Mouse (Mus musculus): ENCODE results near the gene Vps72. TPM values are rescaled to one million over a fixed set of nuclear protein-coding genes. Genes with fewer than 3 reads are reported as not detected.
"Not testable (repeated sequence)": the region's sequence is repeated elsewhere in the genome, so short reads cannot be mapped to it uniquely, and the experiment has no call there.

The Vps72 gene
- polyA plus RNA-seq, 1 experiment from 2014 or later: 92.5 TPM

DNA sequence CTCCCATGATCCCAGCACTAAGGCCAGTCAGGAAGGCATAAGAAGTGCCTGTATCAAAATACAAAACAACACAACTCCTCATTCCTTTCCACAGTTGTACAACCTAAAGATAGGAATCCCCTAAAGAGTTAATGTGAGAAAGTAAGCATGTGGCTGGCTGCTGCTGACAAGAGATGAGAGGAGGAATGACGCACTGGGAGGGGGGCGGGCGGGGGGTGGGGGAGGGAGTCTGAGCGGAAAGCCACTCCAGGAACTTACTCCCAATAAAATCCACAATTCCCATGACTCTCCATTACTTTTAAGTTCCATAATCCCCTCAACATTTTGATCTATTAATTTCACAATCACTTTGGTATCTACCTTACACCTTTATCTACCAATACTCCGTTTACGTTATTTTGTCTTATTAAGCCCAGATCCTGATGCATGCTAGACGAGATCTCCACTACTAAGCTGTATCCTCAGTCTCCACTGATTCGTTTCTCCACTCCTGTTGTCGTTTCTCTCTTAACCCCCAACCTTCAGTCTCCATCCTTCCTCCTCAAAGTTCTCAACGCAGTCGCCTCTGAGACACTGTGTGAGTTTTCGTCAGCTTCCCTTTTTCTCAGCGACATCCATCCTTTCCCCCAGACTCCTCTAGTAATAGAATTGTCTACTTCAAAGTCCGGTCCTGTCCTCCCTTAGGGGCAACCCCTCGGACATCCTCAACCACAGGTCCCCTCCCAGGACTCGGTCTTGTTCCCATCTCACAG is 5.1 kb upstream of the Vps72 start:
- no peaks in the 10 kb centered on the region for H3K27me3 ChIP-seq (ENCODE audit: control insufficient read depth, insufficient read depth, low read length)
- WGBS: 1% methylated on average over 16 of the region's 16 CpGs
- no peaks in the 10 kb centered on the region for H3K36me3 ChIP-seq (ENCODE audit: control insufficient read depth, insufficient read depth)
- peak overlapping the region; percentile 88 for H3K4me3 ChIP-seq (ENCODE audit: low read length)
- peak overlapping the region; percentile 88 for H3K27ac ChIP-seq (ENCODE audit: low read length)
- H3K4me2 ChIP-seq (ENCODE audit: low read depth, low read length): peak overlapping the region; percentile 95
- no peaks in the 10 kb centered on the region for H3K9me3 ChIP-seq (replicated peaks; ENCODE audit: control insufficient read depth, low read length)
- peak; percentile 3; the same call in 1 of the 2 replicates for ATAC-seq (replicated peaks; ENCODE audit: extremely low read depth, insufficient read depth, low FRiP score)
- H3K9ac ChIP-seq (ENCODE audit: low read length): peak overlapping the region; percentile 86
- peaks cover 12% of the 10 kb centered on the region for H3K4me1 ChIP-seq (ENCODE audit: control insufficient read depth, insufficient read depth, low read length)

DNA sequence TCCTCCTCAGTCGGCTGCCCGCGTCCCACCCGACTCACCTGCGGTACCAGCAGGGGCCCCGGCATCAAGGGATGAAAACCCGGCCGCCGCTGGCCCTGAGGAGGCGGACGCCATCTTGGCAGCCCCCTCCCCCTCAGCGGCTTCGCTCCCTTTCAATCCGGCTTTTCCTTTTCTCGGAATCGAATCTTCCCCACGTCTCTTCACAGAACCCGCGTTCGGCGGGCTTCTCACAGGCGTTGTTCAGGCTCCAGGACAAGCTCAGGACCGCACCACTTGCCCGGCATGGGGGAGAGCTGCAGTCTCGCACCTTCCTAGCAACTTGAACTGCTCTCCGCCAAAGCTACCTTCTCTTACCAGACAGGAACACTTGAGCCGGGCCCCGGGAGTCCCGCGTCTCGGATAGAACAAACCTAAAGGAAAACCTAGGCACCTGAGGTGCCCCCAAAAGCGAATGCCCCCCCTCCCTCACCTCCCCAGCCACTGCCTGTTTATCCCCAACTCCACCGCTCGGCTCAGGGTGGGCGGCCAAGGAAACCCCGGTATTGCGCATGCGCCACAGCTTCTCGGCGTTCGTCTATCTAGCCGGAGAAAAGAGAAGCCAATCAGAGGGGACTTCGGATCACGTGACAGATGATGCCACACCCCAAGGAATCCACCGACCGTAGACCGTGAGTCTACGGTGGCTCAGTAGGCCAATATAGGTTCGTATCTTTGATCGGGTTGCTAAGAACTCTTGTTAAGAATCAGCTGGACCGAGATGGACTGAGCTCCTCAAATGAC is 4.3 kb upstream of the Vps72 start, which contains the start of gene Pip5k1a:
Pip5k1a (minus strand) TSS at position 593 of the 780 bp plus-strand sequence.
- H3K27ac ChIP-seq (ENCODE audit: low read length): peak within 1 kb of the TSS; percentile 88
- H3K9ac ChIP-seq (ENCODE audit: low read length): peak within 1 kb of the TSS; percentile 86
- 1% methylated on average over 51 of the region's 51 CpGs for WGBS
- H3K9me3 ChIP-seq (replicated peaks; ENCODE audit: control insufficient read depth, low read length): no peaks in the 10 kb centered on the region
- ATAC-seq (replicated peaks; ENCODE audit: extremely low read depth, insufficient read depth, low FRiP score): peak; percentile 88
- peaks cover 12% of the 10 kb centered on the region for H3K4me1 ChIP-seq (ENCODE audit: control insufficient read depth, insufficient read depth, low read length)
- H3K4me3 ChIP-seq (ENCODE audit: low read length): peak within 1 kb of the TSS; percentile 88
- no peaks in the 10 kb centered on the region for H3K36me3 ChIP-seq (ENCODE audit: control insufficient read depth, insufficient read depth)
- no peaks in the 10 kb centered on the region for H3K27me3 ChIP-seq (ENCODE audit: control insufficient read depth, insufficient read depth, low read length)
- H3K4me2 ChIP-seq (ENCODE audit: low read depth, low read length): peak within 1 kb of the TSS; percentile 95

DNA sequence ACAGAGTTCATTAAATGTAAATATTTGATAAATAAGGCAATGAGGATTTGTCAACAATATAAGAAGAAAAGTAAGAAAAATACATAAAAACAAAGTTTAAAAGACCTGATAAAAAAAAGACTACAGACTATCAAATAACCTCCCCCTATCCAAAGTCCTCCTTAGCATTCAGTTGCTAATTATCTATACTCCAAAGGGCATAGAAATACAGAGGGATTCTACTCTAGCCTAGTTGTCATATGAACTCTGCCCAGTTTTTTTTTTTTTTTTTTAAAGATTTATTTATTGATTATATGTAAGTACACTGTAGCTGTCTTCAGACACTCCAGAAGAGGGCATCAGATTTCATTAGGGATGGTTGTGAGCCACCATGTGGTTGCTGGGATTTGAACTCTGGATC is 3.5 kb upstream of the Vps72 start:
- not testable (repeated sequence) for H3K27me3 ChIP-seq (ENCODE audit: control insufficient read depth, insufficient read depth, low read length); H3K9me3 ChIP-seq (replicated peaks; ENCODE audit: control insufficient read depth, low read length); ATAC-seq (replicated peaks; ENCODE audit: extremely low read depth, insufficient read depth, low FRiP score); H3K36me3 ChIP-seq (ENCODE audit: control insufficient read depth, insufficient read depth); H3K27ac ChIP-seq (ENCODE audit: low read length)
- H3K9ac ChIP-seq (ENCODE audit: low read length): peak overlapping the region; percentile 70; the same call in 1 of the 2 replicates
- peak overlapping the region; percentile 88 for H3K4me3 ChIP-seq (ENCODE audit: low read length)
- H3K4me1 ChIP-seq (ENCODE audit: control insufficient read depth, insufficient read depth, low read length): peaks cover 13% of the 10 kb centered on the region
- H3K4me2 ChIP-seq (ENCODE audit: low read depth, low read length): peak overlapping the region; percentile 82

DNA sequence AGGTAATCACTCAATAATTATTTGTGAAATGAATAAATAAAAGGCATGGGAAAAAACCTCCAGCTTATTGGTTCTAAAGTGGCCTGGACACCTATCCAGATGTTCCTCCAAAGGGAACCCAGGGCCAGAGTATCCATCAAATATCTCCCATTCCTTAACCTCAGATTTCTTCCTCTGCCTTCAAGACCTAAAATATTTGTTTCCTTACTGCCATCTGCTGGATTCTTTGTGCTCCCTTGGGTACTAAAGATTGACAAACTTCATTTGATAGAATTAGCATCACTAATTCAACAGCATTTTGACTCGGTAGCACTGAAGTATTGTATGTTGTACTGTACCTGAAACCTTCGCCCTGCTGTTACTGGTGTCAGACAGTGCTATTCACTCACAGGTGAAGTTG is 2.9 kb upstream of the Vps72 start:
- Histone ChIP-seq H3K4me2 (ENCODE audit: low read depth, low read length) (no peak overlapping the region), H3K4me3 (ENCODE audit: low read length) (no peak overlapping the region), H3K36me3 (ENCODE audit: control insufficient read depth, insufficient read depth) (no peaks in the 10 kb centered on the region), H3K9me3 (replicated peaks; ENCODE audit: control insufficient read depth, low read length) (no peaks in the 10 kb centered on the region), H3K27me3 (ENCODE audit: control insufficient read depth, insufficient read depth, low read length) (no peaks in the 10 kb centered on the region), H3K4me1 (ENCODE audit: control insufficient read depth, insufficient read depth, low read length) (peaks cover 17% of the 10 kb centered on the region), H3K27ac (ENCODE audit: low read length) (no peak overlapping the region), H3K9ac (ENCODE audit: low read length) (no peak overlapping the region)
- 58% methylated on average over 2 of the region's 2 CpGs for WGBS
- no peak for ATAC-seq (replicated peaks; ENCODE audit: extremely low read depth, insufficient read depth, low FRiP score)

DNA sequence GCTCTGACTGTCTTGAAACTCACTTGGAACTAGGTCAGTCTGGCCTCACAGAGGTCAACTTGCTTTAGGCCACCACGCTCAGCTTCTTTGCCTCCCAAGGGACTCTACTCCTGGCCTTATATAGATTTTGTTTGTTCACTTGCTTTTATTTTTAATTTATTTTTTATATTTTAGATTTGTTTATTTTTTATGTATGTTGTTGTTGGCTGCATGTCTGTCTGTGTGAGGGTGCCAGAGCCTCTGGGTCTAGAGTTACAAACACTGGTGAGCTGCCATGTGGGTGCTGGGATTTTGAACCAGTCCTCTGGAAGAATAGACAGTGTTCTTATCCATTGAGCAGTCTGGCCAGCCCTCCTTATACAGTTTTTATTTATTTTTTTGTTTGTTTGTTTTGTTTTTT is 1.9 kb downstream of the Vps72 start:
- no peak for ATAC-seq (replicated peaks; ENCODE audit: extremely low read depth, insufficient read depth, low FRiP score)
- H3K9me3 ChIP-seq (replicated peaks; ENCODE audit: control insufficient read depth, low read length): no peaks in the 10 kb centered on the region
- 89% methylated on average over 1 of the region's 1 CpGs for WGBS
- H3K9ac ChIP-seq (ENCODE audit: low read length): peak overlapping the region; percentile 6; the same call in 1 of the 2 replicates
- no peak overlapping the region for H3K4me2 ChIP-seq (ENCODE audit: low read depth, low read length)
- H3K4me3 ChIP-seq (ENCODE audit: low read length): no peak overlapping the region
- peaks cover 8% of the 10 kb centered on the region; the same call in 1 of the 2 replicates for H3K36me3 ChIP-seq (ENCODE audit: control insufficient read depth, insufficient read depth)
- H3K27ac ChIP-seq (ENCODE audit: low read length): no peak overlapping the region
- peaks cover 8% of the 10 kb centered on the region for H3K4me1 ChIP-seq (ENCODE audit: control insufficient read depth, insufficient read depth, low read length)
- H3K27me3 ChIP-seq (ENCODE audit: control insufficient read depth, insufficient read depth, low read length): no peaks in the 10 kb centered on the region

DNA sequence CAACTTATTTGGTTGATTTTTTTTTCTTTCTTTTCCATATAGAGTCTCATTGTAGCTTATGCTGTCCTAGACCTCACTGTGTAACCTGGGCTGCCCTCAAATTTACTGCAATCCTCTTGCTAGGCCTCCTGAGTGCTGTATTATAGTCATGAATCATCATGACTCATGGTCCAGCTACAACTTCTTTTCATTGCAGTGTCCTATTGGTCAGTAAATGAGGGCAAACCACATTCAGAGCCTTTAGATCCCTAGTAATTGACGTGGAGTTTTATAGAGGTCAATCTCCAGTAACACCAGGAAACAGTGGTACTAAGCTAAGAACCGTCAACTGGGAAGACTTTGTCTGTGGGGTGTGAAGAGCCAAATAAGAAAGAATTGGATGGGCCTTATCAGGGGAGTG is 6.9 kb downstream of the Vps72 start:
- no peaks in the 10 kb centered on the region for H3K27me3 ChIP-seq (ENCODE audit: control insufficient read depth, insufficient read depth, low read length)
- no peaks in the 10 kb centered on the region; the same call in 1 of the 2 replicates for H3K4me1 ChIP-seq (ENCODE audit: control insufficient read depth, insufficient read depth, low read length)
- H3K4me3 ChIP-seq (ENCODE audit: low read length): no peak overlapping the region
- no peaks in the 10 kb centered on the region for H3K9me3 ChIP-seq (replicated peaks; ENCODE audit: control insufficient read depth, low read length)
- 87% methylated on average over 2 of the region's 2 CpGs for WGBS
- H3K27ac ChIP-seq (ENCODE audit: low read length): no peak overlapping the region
- ATAC-seq (replicated peaks; ENCODE audit: extremely low read depth, insufficient read depth, low FRiP score): no peak
- H3K36me3 ChIP-seq (ENCODE audit: control insufficient read depth, insufficient read depth): peaks cover 52% of the 10 kb centered on the region
- no peak overlapping the region for H3K4me2 ChIP-seq (ENCODE audit: low read depth, low read length)
- H3K9ac ChIP-seq (ENCODE audit: low read length): no peak overlapping the region

DNA sequence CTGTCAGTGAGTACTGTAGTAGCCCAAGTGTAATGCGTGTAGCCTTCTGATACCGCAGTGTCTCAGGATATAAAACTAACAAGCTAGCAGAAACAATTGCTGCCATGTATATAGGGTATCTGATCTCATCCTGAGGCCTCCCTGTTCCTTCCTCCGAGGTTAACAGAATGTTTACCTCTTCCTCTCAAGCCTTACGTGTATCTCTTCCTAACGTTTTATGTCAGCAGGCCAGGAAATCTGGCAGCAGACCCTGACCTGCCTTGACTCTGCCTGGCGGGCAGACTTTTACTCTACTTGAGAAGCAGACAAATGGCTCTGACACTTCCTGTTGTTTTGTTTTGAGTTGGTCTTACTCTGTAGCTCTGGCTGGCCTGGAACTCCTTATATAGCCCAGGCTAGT is 10.8 kb downstream of the Vps72 start:
- Histone ChIP-seq H3K4me1 (ENCODE audit: control insufficient read depth, insufficient read depth, low read length) (peaks cover 15% of the 10 kb centered on the region), H3K9me3 (replicated peaks; ENCODE audit: control insufficient read depth, low read length) (no peaks in the 10 kb centered on the region), H3K4me2 (ENCODE audit: low read depth, low read length) (no peak overlapping the region), H3K4me3 (ENCODE audit: low read length) (no peak overlapping the region), H3K27ac (ENCODE audit: low read length) (peak overlapping the region; percentile 81), H3K9ac (ENCODE audit: low read length) (no peak overlapping the region), H3K27me3 (ENCODE audit: control insufficient read depth, insufficient read depth, low read length) (no peaks in the 10 kb centered on the region), H3K36me3 (ENCODE audit: control insufficient read depth, insufficient read depth) (peaks cover 45% of the 10 kb centered on the region)
- WGBS: 61% methylated on average over 6 of the region's 6 CpGs
- ATAC-seq (replicated peaks; ENCODE audit: extremely low read depth, insufficient read depth, low FRiP score): peak; percentile 71

DNA sequence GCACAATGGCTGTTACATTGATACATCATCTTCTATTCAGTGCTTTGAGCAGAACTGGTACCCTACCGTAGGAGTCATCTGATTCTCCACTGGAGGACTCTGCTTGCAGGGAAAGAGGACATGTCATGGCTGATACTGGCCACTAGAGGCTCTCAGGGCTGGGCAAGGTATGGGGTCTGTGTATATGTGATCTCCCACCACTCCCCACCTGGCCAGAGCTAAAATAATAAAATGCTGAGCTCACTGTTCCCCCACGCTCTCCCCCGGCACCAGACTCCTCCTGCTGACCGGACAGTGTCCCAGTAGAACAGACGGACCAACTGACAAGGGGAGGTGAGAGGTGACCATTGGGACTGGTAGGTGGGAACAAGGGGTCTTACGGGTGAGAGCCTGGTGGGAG is 13.4 kb downstream of the Vps72 start, which contains the start of gene Tmod4:
Tmod4 (plus strand) TSS at position 231 of the 400 bp plus-strand sequence.
- Histone ChIP-seq H3K9ac (ENCODE audit: low read length) (no peak within 1 kb of the TSS), H3K4me2 (ENCODE audit: low read depth, low read length) (peak within 1 kb of the TSS; percentile 35), H3K4me3 (ENCODE audit: low read length) (no peak within 1 kb of the TSS), H3K4me1 (ENCODE audit: control insufficient read depth, insufficient read depth, low read length) (peaks cover 19% of the 10 kb centered on the region), H3K9me3 (replicated peaks; ENCODE audit: control insufficient read depth, low read length) (no peaks in the 10 kb centered on the region), H3K36me3 (ENCODE audit: control insufficient read depth, insufficient read depth) (peaks cover 31% of the 10 kb centered on the region), H3K27ac (ENCODE audit: low read length) (peak within 1 kb of the TSS; percentile 73), H3K27me3 (ENCODE audit: control insufficient read depth, insufficient read depth, low read length) (no peaks in the 10 kb centered on the region)
- 54% methylated on average over 6 of the region's 6 CpGs for WGBS
- ATAC-seq (replicated peaks; ENCODE audit: extremely low read depth, insufficient read depth, low FRiP score): no peak

DNA sequence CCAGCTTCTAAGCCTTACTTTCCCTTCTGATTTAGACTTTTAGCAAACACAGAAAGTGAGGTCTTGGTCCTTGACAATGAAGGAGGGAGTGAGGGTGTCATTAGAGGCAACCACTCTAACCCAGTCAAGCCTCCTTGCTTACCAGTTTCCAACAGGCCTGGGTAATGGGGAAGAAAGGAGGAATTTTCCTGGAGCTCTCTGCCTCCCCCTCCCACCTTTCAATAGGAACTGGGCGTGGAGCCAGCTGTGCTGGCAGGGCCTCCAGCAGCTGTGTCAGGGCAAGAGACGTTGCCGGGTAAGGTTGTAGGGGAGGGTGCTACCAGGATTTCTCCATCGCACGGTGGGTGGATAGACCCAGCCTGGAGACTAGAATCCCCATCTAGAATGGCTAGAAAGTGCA is 14.2 kb downstream of the Vps72 start:
- ATAC-seq (replicated peaks; ENCODE audit: extremely low read depth, insufficient read depth, low FRiP score): peak; percentile 52; the same call in 1 of the 2 replicates
- H3K27ac ChIP-seq (ENCODE audit: low read length): peak overlapping the region; percentile 73

More for the DNA sequence above, 14.2 kb downstream of the Vps72 start:
- Histone ChIP-seq H3K4me3 (ENCODE audit: low read length) (no peak overlapping the region), H3K36me3 (ENCODE audit: control insufficient read depth, insufficient read depth) (peaks cover 29% of the 10 kb centered on the region), H3K9ac (ENCODE audit: low read length) (no peak overlapping the region), H3K27me3 (ENCODE audit: control insufficient read depth, insufficient read depth, low read length) (no peaks in the 10 kb centered on the region), H3K4me2 (ENCODE audit: low read depth, low read length) (peak overlapping the region; percentile 35), H3K4me1 (ENCODE audit: control insufficient read depth, insufficient read depth, low read length) (peaks cover 19% of the 10 kb centered on the region), H3K9me3 (replicated peaks; ENCODE audit: control insufficient read depth, low read length) (no peaks in the 10 kb centered on the region)
- 11% methylated on average over 5 of the region's 5 CpGs for WGBS
